Mouse (Mus musculus) spleen, adult 12 weeks (tissue): Measurements from ENCODE around the gene Gm13694.
"Not testable (repeated sequence)": the region's sequence is repeated elsewhere in the genome, so short reads cannot be mapped to it uniquely, and the experiment has no call there.

Experiments used
- DNase-seq: peaks from one replicate; pipeline ENCODE4 v3.0.0; 2022; ENCODE audit warnings: low spot score

Gm13694 gene

GRCm38 (mm10) chr2:83978633-83979032, at the start of gene Gm13694:
Gene Gm13694, plus strand, starts transcription at chr2:83978933.
- not testable (repeated sequence) for DNase-seq

GRCm38 (mm10) chr2:83929478-83930088, 49.1 kb upstream of the Gm13694 start:
- no peak for DNase-seq

GRCm38 (mm10) chr2:83940931-83941361, 37.8 kb upstream of the Gm13694 start, which contains the start of gene Zswim2:
Gene Zswim2, minus strand, starts transcription at chr2:83941228.
- DNase-seq = no peak

DNA sequence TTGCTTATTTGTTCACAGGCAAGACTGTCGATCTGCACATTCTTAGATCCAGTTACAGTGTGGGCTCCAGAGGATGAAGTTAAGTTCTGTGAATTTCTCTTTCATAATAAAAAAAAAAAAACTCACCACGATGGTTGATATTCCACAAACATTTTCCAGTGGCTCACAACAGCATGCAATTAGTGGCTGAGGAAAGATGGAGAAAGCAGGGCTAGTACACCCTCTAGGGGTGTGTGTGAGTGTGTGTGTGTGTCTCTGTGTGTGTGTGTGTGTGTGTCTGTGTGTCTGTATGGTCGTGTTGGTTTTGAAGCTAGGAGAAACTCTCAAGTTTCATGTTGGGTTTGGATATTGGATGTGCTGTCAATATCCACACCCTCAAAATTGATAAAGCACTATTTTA, 37.4 kb upstream of the Gm13694 start:
- no peak for DNase-seq

GRCm38 (mm10) chr2:83941792-83942191, 36.9 kb upstream of the Gm13694 start:
- DNase-seq = no peak

DNA sequence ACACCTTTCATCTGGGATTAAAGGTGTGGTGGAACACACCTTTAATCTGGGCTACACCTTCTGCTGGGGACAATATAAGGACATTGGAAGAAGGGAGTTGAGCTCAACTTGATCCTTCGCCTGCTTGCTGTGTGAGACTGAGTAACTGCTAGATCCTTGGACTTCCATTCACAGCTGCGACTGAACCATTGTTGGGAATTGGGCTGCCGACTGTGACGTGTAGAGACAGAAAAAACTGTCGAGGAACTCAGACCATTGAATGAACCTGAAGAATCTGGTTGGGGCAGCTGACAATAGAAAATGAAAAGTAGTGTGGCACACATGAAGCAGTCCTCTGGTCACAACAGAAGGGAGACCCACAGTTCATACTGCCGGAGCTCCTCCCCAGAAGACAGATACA, 23.3 kb upstream of the Gm13694 start, which contains the start of gene Gm13698:
Gene Gm13698, plus strand, starts transcription at position 301 of the 400 bp plus-strand sequence.
- DNase-seq = not testable (repeated sequence)

DNA sequence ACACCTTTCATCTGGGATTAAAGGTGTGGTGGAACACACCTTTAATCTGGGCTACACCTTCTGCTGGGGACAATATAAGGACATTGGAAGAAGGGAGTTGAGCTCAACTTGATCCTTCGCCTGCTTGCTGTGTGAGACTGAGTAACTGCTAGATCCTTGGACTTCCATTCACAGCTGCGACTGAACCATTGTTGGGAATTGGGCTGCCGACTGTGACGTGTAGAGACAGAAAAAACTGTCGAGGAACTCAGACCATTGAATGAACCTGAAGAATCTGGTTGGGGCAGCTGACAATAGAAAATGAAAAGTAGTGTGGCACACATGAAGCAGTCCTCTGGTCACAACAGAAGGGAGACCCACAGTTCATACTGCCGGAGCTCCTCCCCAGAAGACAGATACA, 17.5 kb upstream of the Gm13694 start, which contains the start of gene Gm13693:
Gene Gm13693, plus strand, starts transcription at position 301 of the 400 bp plus-strand sequence.
- not testable (repeated sequence) for DNase-seq

- DNase-seq = not testable (repeated sequence)
Measured at GRCm38 (mm10) chr2:83967013-83967412, 11.7 kb upstream of the Gm13694 start, which contains the start of gene Gm13695. Gene Gm13695, plus strand, starts transcription at chr2:83967313.

DNA sequence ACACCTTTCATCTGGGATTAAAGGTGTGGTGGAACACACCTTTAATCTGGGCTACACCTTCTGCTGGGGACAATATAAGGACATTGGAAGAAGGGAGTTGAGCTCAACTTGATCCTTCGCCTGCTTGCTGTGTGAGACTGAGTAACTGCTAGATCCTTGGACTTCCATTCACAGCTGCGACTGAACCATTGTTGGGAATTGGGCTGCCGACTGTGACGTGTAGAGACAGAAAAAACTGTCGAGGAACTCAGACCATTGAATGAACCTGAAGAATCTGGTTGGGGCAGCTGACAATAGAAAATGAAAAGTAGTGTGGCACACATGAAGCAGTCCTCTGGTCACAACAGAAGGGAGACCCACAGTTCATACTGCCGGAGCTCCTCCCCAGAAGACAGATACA, 5.9 kb upstream of the Gm13694 start, which contains the start of gene Gm13696:
Gene Gm13696, plus strand, starts transcription at position 301 of the 400 bp plus-strand sequence.
- not testable (repeated sequence) for DNase-seq

- not testable (repeated sequence) for DNase-seq
Measured at GRCm38 (mm10) chr2:83984443-83984842, 5.7 kb downstream of the Gm13694 start, which contains the start of gene Gm13697. Gene Gm13697, plus strand, starts transcription at chr2:83984743.

DNA sequence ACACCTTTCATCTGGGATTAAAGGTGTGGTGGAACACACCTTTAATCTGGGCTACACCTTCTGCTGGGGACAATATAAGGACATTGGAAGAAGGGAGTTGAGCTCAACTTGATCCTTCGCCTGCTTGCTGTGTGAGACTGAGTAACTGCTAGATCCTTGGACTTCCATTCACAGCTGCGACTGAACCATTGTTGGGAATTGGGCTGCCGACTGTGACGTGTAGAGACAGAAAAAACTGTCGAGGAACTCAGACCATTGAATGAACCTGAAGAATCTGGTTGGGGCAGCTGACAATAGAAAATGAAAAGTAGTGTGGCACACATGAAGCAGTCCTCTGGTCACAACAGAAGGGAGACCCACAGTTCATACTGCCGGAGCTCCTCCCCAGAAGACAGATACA, 11.5 kb downstream of the Gm13694 start, which contains the start of gene Gm13691:
Gene Gm13691, plus strand, starts transcription at position 301 of the 400 bp plus-strand sequence.
- DNase-seq = not testable (repeated sequence)

GRCm38 (mm10) chr2:83993639-83994255, 15.0 kb downstream of the Gm13694 start:
- DNase-seq = peak; percentile 10

- not testable (repeated sequence) for DNase-seq
Measured at GRCm38 (mm10) chr2:83994526-83994925, 15.8 kb downstream of the Gm13694 start.

- DNase-seq = no peak
Measured at GRCm38 (mm10) chr2:84008913-84009312, 30.2 kb downstream of the Gm13694 start.

GRCm38 (mm10) chr2:84009818-84010217, 31.1 kb downstream of the Gm13694 start:
- DNase-seq = no peak

DNA sequence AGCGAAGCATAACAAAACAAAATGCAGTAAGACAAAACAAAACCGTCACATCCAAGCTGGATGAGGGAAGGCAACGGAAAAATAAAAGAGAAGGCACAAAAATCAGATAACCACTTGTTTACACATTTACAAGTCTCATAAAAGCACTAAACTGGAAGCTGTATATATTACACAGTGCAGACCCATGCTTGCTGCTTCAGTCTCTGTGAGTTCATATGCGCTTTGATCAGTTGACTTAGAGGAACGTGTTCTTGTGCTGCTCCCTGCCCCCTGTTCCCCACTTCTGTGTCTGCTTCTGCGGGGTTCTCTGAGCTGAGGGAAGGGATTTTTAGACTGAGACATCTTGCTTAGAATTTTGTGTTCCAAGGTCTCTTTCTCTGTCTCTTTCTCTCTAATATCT, 35.8 kb downstream of the Gm13694 start:
- no peak for DNase-seq

- DNase-seq = not testable (repeated sequence)
Measured at GRCm38 (mm10) chr2:84016291-84016690, 37.6 kb downstream of the Gm13694 start.

DNA sequence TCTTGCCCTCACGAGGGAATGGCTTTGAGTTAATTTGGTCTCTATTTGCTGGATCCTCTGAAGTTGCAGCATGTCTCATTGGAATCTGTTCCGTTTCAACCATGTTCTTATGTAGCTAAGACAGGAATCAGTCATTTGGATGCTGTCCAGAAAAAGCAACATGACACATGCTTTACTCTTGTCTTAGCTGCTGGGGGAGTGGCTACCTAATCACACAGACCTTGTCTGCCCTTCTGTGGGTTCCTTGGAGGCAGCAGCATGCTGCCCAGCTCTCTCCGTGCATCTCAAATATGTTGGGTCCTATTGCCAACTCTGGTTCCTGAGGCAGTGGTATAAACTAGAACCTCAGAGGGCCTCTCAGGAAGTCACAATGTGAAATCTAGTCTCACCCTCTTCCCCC, 39.6 kb downstream of the Gm13694 start:
- DNase-seq = no peak

DNA sequence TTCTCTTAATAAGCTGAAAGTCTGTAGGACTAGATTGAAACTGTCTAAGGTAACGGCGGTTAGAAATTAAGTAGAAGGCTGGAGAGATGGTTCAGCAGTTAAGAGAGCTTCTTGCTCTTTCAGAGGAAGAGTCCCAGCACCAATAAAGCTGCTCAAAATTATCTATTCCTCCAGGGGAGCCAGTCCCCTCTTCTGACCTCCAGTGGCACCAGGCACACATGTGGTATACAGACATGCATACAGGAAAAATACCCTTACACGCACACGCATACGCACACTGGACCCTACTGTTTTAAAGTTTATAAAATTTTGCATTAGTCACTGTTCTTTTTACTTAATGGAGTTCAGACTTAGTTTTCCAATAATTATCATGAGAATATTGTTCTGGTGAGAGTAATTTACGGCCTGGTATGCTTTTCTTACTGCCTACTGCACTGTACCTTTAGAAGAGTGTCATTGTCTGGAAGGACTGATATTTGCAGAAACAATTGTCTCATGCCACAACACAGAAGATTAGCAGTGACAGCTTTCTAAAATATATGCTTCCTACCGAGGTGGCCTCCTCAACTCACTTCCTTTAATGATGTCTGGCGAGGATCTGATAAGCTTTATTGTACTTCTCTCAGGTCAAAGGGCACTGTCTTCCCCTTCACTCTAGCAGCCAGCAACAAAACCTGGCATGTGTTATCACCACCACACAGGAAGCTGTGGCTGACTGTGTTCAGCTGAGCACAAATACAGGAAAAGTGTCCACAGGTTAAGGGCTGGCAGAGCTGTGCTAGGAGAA, 41.0 kb downstream of the Gm13694 start:
- DNase-seq = no peak

DNA sequence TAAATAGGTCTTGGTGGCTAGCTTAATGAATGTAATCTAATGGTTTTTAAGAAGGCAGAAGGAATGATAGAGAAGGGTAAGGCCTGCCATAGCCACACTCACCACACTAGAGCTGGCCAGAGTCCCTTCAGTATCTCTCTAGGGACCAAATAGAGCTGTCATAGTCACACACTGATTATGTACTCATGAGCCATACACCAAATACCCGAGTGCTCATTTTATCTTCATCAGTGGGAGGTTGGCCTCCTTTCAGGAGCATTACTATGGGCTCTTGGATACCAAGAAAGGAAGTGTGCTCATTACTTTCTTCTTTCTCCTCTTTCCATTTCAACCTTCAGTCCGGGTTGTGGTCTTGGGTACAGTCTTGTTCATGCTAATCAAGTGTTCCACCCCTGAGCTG, 43.2 kb downstream of the Gm13694 start:
- DNase-seq = no peak

DNA sequence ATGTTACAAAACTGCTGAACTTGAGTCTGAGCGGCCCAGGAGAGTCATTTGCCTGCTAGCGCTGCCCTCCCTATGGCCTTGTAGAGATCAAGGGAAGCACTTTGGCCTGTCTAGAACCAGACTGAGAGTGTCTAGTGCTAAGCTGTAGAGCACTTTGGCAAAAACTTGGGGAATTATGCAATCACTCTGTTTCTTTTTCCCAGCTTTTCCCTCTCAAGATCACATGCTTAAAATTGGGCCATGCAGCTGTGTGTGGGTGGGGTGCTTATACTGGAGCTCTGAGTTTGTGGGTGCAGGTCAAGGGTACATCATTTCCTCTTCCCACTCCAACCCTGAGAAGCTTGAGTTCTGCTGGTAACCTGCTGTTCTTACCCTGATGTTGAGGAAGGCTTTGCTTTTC, 44.2 kb downstream of the Gm13694 start:
- no peak for DNase-seq

DNA sequence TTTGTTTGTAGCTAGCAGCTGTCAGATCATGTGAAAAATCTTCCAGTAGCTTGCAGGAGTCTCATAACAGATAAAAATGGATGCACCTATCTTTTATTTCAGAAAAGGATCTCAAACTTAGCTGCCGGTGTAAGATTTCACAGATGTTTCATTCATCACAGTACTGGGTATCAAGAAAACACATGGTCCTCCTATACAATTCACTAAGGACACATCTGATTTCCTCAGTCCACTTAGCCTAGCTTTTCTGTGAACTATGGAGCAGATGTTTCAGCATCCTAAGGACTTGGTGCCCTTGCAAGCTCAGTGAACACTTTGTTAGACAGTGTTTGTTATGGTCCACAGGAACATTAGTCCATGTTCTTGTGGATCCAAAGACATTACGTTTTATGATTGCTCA, 44.6 kb downstream of the Gm13694 start:
- DNase-seq = no peak
